Mouse (Mus musculus): ENCODE results near the gene Pafah2.
A peak's percentile ranks its signal among the peaks of the same experiment; 100 is the strongest.
"Not testable (repeated sequence)": the region's sequence is repeated elsewhere in the genome, so short reads cannot be mapped to it uniquely, and the experiment has no call there.

The Pafah2 gene

DNA sequence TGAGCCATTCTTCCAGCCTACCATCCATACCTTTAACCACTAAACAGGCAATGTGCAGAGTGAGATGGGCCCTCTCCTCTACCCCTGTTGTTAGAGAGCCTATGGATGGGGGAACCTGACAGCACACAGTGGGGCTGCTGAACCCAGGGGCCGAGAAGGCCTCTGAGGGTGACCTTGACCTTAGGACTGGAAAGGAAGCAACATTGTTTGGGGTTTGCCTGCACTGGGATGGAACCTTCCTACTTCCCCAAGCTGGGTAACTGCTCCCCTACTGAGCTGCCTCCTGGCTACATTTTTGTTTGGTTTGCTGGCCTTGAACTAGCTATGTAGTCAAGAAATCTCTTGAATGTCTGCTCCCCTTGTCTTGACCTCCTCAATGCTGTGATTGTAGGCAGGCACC, 21.8 kb upstream of the Pafah2 start:
- no peak for DNase-seq

DNA sequence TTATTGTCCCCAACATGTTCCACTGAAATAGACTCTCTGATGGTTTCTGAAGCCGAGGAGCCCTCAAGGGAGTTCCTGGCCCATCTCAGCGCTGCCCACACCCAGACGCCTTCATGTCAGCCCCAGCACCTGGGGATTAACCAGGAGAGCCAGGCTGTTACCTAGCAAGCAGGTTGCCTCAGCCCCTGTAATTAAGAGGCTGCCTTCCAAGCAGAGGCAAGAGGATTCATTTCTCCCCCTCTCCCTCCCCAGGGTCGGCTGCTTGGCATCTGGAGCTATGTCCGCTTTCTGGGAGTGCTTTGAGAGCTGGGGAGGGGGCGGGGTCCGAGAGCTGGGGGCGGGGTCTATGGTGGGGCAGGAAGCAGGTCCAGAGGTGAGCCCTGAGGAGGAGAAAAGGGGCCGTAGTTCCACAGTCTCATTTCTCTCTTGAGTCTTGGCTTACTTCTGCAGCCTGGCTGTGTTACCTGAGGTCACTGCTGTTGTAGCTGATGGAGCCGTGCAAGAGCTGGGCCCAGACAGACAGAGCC, 18.0 kb upstream of the Pafah2 start:
- DNase-seq = no peak

DNA sequence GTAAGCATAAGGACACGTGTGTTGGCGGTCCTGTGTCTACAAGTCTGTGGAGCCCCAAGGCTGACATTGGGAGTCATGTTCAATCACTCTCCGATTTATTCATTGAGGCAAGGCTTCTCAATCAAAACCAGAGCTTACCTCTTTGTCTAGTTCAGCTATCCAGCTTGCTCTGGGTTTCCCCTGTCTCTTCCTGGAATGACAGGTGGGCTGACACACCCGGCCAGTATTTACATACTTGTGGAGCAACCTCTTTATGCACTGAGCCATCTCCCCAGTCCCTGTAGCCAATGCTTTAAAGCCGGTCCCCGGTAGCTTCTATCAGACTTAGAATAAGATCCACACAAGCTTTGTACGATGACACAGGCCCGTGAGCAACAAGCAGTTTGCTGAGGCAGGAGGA, 16.6 kb upstream of the Pafah2 start:
- DNase-seq = no peak

DNA sequence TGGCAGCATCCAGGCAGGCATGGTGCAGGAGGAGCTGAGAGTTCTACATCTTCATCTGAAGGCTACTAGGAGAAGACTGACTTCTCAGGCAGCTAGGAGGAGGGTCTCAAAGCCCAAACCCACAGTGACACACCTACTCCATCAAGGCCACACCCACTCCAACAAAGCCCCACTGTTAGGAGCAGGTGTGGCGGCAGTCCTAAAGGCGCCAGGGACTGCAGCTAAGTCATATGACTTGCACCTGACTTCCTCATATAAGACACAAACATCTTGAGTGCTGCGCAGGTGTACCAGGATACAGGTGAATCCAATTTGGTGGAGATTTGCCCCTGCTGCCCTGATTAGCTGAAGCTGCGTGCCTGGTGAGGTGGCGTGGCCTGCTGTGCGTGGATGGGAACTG, 12.4 kb upstream of the Pafah2 start, which contains the start of gene Extl1:
Extl1 (minus strand) TSS at position 101 of the 400 bp plus-strand sequence.
- not testable (repeated sequence) for DNase-seq

DNA sequence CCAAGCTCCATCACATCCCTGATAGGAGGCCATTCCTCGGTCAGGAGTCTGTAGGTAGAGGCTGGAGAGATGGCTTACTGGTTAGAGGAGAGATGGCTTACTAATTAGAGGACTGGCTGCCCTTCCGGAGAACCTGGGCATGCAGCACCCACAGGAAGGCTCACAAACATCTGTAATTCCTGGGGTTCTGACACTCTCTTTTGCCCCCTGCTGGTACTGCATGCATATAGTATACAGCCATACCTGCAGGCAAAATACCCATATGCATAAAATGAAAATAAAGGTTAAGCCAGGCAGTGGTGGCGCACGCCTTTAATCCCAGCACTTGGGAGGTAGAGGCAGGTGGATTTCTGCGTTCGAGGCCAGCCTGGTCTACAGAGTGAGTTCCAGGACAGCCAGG, 8.9 kb upstream of the Pafah2 start:
- no peak for DNase-seq

DNA sequence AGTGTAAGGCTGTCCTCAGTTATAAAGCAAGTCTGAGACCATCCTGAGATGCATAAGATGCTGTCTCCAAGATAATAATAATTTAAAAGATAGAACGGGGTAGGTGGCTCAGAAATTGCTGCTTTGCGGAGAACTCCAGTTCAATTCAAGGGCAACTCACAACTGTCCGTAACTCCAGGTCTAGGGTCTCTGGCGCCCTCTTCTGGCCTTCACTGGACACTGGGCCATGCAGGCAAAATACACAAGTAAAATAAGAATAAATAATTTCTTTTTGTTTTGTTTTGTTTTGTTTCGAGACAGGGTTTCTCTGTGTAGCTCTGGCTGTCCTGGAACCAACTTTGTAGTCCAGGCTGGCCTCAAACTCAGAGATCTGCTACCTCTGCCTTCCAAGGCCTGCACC, 7.7 kb upstream of the Pafah2 start:
- no peak for DNase-seq

DNA sequence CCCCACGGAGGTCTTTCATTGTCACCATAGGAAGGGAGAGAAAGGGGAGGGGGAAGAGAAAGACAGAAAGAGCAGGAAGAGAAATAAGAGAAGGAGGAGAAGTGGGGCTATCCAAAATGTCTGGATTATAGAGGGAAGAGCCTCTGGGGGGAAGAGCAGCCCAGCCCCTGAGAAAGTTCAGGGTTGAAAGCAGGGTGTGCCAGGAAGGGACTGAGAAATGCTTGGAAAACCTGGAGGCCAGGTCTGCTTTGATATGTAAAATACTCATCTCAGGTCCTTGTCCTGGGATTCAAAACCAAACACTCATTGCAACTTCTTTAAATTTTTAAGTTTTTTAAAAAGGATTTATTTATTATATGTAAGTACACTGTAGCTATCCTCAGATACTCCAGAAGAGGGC, 4.5 kb upstream of the Pafah2 start:
- DNase-seq = no peak

DNA sequence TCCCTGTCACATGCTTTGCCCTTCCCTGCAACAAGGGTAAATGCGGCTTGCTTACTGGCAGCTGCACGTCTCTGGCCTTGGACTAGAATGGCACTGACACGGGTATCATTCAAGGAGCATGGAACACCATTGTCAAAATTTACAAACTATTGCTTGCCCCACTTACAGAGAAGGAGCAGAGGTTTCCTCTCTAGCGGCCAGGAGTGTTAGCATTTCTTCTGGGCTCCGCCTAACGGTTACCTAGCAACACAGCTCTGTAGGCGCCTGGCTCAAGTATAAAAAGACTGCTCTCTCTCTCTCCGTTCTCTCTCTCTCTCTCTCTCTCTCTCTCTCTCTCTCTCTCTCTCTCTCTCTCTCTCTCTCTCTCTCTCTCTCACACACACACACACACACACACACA, 3.5 kb upstream of the Pafah2 start:
- peak; percentile 55 for DNase-seq

DNA sequence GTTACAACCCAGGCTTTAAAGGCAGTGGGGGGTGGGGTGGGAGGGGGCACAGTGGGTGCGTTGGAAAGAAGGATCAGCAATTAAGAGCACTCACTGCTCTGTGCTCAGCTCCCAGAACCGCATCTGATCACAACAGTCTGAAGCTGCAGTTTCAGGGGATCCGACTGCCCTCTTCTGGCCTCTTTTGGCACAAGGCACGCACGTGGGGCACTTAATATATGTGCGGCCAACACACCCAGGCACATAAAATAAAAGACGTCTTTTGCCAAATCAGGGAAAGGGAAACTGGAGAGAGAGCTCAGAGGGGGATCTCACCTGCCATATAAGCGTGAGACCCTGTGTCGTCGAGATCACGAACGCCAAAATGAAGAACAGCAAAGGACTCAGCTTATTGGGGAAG, 3.1 kb upstream of the Pafah2 start:
- DNase-seq = no peak

DNA sequence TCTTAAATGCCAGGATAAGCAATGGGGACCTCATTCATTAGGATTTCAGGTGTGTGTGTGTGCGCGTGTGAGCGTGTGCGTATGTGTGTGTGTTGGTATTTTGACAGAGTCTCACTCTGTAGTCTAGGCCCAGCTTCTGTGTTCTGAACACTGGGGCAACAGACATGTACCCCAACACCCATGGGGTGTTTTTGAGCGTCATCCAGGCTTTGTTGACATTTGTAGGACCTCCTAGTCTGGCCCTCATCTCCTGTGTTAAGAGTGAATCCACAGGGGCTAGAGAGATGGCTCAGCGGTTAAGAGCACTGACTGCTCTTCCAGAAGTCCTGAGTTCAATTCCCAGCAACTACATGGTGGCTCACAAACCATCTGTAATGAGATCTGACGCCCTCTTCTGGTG, 978 bp upstream of the Pafah2 start:
- no peak for DNase-seq

DNA sequence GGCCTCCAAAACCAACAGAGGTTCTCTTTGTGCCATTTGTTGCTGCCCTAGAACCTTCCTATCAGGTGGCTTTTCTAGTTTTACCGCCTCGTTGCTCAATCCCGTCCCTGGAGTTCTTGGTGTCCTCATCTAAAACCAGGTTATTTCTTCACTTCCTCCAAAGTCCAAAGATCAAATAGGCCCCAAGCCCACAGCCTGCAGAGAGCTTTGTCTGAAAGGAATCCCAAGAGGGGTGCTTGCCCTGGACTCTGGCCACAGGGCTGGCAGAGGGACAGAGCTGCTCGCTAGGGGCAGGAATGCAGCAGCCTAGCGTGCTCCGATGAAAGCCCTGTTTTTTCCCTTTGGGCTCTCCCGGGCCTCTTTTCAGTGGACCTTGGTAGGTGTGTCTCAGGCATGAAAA, 1.0 kb downstream of the Pafah2 start:
- DNase-seq = peak; percentile 39

DNA sequence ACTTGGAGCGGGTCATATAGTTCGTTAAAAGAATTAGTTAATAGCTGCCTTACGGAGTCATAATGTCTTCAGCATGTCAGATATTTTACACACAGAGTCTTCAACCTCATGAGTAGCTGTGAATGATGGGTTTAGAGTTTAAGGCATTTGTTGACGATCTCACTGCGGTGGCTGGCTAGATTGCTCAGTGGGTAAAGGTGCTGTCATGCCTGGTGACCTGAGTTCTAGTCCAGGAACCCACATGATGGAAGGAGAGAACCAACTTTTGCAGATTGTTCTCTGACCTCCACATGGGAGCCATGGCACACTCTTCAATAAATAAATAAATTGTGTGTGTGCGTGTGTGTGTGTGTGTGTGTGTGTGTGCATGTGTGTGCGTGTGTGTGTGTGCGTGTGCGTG, 1.6 kb downstream of the Pafah2 start:
- DNase-seq = no peak

DNA sequence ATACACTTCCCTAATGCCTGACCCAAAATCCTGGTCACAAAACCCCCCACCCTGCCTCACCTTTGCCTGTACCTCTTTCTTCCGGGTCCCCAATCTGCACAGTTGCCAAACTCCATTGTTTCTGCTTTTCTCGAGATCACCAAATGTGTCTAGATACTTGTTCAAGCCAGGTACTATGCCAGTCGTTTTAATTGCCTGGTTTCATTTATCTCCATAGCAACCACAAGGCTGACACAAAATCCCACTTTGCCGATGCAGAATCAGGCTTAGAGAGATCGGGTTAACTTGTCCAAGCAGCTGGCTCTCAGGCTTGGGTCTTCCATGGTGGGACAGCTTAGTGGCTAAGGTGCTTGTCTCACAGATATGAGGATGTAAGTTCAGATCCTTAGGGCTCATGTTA, 4.1 kb downstream of the Pafah2 start:
- DNase-seq = peak; percentile 32

DNA sequence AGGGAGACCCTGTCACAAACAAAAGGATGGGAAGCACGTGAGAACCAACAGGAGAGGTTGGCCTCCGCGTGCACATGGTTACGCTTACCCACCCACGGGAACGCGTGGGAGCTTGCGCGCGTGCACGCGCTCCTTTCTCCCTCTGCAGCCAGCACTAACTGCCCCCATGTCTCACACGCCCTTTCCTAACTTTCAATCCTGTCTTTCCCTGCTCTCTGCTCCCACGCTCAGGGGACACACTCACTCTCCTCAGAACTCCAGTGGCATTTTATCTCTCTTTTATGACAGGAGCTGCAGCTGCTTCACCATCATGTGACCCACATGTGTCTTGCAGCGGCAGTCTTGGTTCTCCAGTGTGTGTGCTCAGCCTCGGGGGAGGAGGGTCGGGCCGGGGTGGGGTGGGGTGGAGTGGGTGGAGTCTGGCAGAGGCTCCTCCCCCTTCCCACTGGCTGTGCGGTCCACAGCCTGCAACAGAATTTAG, 5.1 kb downstream of the Pafah2 start:
- DNase-seq = peak; percentile 87

DNA sequence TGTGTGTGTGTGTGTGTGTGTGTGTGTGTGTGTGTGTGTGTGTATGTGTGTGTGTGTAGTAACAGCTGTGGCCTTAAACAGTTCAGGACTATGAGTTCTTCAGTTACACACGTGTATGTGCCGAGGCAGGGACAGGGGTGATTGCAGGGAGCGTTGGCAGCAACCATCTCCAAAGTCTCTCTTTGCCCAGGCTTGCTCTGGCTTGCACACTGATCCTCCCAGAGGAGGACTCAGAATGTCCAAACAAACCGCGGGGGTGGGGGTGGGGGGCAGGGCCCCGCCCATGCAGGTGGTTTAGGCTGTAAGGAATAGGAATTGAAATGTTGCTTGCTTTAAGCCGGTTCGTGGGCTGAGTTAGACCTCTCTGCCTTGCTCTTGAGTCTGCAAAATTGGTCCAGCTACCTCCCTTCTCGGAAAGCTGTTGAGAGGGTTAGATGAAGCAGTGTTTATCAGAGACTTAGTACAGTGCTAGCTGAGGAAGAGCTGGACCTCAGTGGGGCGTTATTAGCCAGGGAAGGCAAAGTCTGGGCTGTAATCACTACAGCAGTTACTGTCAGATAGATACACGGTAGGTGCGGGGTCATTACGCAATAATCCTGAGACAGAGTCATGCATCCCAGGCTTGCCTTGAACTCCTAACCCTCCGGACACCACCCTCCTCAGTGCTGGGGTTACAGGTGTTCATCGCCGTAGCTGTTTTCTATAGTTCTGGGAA, 5.9 kb downstream of the Pafah2 start:
- peak; percentile 32 for DNase-seq

DNA sequence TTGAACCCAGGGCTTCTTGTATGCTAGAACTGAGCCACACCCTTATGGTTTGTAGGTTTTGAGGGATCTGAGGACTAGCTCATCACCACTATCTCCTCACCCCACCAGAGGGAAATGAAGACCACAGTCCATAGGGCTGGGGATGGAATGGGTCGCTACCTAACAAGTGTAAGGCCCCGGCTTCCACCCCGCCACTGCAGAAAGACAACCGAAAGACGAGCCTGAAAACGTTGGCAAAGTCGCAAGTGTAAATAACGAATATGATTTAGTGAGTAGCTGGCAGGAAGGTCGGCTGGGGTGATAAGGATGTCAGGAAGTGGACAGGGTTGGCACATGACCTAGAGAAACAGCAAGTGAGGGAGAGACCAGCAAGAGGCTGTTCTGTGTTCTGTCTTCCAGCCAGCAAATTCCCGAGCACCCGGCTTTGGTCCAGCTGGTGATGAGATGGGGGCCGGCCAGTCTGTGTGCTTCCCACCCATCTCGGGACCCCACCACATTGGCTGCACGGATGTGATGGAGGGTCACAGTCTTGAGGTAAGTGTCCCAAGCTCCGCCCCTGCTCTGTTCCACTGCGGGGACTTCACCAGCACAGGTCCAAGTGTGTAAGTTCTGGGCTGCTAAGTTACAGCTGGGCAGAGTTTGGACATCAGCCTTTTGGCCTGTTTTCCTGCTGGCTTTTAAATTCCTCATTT, 6.6 kb downstream of the Pafah2 start:
- DNase-seq = peak; percentile 22

DNA sequence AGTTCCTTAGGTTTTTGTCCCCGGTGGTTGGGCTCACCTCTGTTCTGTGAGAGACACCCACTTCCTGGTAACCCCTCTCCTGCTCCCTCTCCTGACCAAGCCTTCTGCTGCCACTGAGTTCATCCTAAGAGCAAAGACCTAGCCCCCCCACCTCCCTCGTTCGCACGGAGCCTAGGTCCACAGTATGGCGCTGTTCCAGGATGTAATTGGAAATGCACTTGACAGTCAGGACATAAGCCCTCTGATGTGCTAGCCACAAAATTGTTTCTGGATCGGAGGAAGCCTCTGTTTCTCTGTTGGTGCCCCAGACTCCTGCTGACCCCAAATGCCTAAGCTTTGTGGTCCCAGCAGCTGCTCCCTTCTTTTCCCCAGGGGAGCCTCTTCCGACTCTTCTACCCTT, 7.6 kb downstream of the Pafah2 start:
- DNase-seq = no peak

DNA sequence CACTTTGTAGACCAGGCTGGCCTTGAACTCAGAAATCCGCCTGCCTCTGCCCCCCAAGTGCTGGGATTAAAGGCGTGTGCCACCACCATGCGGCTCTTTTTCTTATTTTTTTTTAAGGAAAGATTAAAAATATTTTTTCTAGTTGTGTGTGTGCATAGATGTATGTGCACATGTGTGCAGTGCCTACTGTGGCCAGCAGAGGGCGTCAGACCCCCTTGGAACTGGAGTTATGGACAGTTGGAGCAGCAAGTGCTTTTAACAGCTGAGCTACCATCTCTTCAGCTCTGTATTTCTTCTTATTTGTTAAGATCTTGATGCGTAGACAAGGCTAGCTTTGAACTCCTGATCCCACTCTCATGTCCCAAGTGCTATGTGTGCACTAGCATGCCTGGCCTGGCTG, 13.2 kb downstream of the Pafah2 start:
- no peak for DNase-seq

DNA sequence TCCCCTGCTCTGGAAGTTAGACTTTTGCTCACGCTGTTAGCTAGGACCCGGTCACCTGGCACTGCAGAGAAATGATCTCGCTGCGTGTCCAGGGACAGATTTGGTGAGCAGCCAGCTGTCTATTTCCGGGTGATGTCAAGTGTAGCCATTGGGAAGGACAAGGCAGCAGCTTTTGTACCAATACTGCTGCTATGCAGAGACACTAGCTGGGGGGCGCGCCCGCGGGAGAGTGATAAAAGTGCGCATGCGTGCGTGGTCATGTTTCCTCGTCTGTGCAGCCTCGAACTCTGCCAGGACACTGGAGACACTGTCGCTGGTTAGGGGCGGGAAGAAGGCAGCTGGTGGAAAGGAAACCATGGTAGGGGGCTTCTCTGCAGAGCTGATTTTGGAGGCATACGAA, 20.1 kb downstream of the Pafah2 start:
- peak; percentile 75 for DNase-seq

DNA sequence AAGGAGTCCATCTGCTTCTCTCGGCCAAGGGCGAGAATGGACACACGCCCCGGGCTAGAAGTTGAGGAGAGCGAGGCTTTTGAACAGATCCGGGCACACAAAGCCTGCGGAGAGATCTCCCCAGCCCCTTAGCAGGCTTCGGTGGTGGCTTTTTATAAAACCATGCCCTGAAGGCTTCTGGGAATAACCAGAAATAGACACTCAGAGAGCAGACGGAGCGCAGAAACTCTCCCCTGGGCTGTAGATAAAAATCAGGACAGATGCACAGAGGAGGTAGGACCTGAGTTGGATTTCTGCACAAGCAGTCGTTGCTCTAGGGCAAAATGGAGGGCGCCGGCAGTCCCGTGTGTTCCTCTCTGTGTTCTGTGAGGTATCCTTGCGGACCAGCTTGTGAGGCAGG, 20.5 kb downstream of the Pafah2 start:
- DNase-seq = peak; percentile 68

DNA sequence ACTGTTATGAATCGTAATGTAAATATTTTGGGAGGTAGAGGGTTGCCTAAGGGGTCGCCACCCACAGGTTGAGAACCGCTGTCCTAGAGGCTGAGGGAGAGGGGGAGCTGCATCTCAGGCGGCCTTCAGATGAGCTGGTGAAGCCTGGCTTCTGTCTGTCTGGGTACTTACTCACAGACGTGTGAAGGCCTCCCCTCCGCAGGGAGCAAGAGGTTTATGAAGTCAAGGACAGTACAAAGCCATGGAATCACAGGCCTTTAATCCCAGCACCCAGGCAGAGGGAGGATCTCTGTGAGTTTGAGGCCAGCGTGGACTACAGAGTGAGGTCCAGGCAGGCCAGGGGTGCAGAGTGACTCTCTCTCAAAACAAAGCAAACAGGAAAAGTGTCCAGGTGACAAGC, 21.0 kb downstream of the Pafah2 start:
- no peak for DNase-seq

DNA sequence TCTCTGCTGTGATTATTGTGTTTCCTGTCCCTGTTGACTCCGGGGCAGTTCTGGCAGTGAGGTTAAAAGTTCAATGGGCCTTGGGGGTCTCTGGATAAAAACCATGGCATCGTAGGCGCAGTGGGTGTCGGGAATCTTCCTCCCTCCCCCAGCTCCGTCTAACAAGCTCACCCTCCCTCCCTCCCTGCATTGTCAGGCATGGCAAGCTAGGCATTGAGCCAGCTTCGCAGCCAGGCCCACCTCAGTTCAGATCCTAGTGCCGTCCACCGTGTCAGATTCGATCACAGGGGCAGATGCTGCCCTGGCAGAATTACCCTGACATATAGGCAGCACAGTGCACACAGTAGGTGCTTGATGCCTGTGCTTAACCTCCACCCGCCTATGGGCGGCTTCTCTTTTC, 25.9 kb downstream of the Pafah2 start:
- DNase-seq = no peak

DNA sequence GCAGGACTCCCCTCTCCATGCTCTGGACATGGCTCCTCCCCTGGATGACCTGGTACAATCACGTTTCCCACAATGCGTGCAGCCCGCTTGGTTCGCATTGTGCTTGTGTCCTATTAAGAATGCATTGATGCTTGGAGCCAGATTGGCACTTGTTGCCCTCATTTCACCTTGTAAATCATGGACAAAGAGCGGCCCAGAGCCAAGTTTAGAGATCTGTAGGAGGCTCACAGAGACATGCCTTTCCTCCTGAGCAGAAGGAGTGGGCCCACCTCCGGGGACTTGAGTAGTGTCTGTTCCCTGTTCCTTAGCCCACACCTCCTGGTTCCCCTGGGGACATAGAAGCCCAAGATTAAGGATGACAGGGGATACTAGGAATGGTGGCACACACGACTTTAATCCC, 27.8 kb downstream of the Pafah2 start:
- no peak for DNase-seq

DNA sequence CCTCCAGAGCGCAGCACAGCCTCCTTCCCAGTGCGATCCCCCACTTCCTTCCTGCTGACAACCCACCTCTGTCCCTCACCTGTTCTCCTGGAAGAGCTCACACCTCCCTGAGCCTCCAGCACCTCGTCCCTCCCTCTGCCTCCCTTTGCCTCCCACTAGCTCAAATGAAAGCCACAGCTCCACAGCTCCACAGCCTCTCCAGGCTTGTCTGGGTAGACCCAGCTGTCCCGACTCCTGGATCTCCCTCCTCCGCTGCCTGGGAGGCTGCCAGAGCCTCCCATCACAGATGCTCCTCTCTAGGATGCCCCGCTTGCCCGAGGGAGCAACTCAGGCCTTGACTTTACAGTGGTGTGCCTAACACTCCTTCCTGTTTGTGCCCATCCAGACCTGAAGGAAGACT, 29.0 kb downstream of the Pafah2 start:
- DNase-seq = peak; percentile 79
